ENCODE assay signal across 8 mouse cellular contexts in genomic region chr5:72868091-72868875, GRCm38 (mm10). TPM values are rescaled to one million over a fixed set of nuclear protein-coding genes. Genes with fewer than 3 reads are reported as not detected.
A peak's percentile ranks its signal among the peaks of the same experiment; 100 is the strongest.
DNase-seq lines count a peak whose midpoint lies in the region; ATAC-seq lines count a peak whose summit lies in the region.

Tec (minus strand) TSS chr5:72868483.

- peak within 1 kb of the TSS; percentile 65 for H3K4me3 ChIP-seq in hindbrain, embryonic 10.5 days

- H3K27me3 ChIP-seq in hindbrain, embryonic 10.5 days (ENCODE audit: insufficient read depth, poor library complexity, severe bottlenecking): peaks cover 33% of the 10 kb centered on the region

- H3K36me3 ChIP-seq in hindbrain, embryonic 10.5 days: no peaks in the 10 kb centered on the region

- H3K27ac ChIP-seq in hindbrain, embryonic 10.5 days: peak within 1 kb of the TSS; percentile 83

- peak; percentile 86 for ATAC-seq in frontal cortex, adult (ENCODE audit: low TSS enrichment)

- no peaks in the 10 kb centered on the region; the same call in 1 of the 2 replicates for H3K9me3 ChIP-seq in hindbrain, embryonic 10.5 days

- peak; percentile 89 for DNase-seq in MN1 (ENCODE audit: low spot score)
- peak; percentile 79 for DNase-seq in cerebellum, adult 9-11 months
- DNase-seq in hindbrain, embryonic 10.5 days (ENCODE audit: low spot score): peak; percentile 91
- DNase-seq in layer of hippocampus, postnatal 14 days (ENCODE audit: low spot score in 2 of 2): peak; percentile 58 to 68
- peak; percentile 96 for DNase-seq in lung, postnatal 14 days
- peak; percentile 95 for DNase-seq in ovary, postnatal 36 days (ENCODE audit: low spot score)
- peak; percentile 91 for DNase-seq in thymus, postnatal 25 days

- peaks cover 15% of the 10 kb centered on the region for H3K4me1 ChIP-seq in hindbrain, embryonic 10.5 days (replicated peaks)

- WGBS in hindbrain, embryonic 10.5 days: under 1% methylated on average over 60 of the region's 60 CpGs

RNA-seq across cellular contexts. Expression of gene Tec, which starts in this region (rescaled TPM):
- polyA plus RNA-seq in hindbrain, embryonic 10.5 days (2016; fragmentation: Nextera tagmentation; extraction: Ambion mirVana): 3.6 and 4.3 TPM in 2 replicates
- 1 to 10 TPM; 1.8 to 1.9 TPM for total RNA-seq in layer of hippocampus, postnatal 14 days (2021)

Comparison
In these comparisons a context has a peak if more than half of its experiments do, and no peak if none do; other contexts are left out.
1. Peak in every context shown above with its lines: DNase-seq, ATAC-seq, H3K4me3 ChIP-seq and H3K27ac ChIP-seq.